Mouse (Mus musculus) cerebral cortex, adult 2 months (tissue): Measurements from ENCODE around the gene Pkd1l2.

Experiments
- WGBS: fragments of 180-500 bp; shearing (Covaris S2); methylation state at CpG from one replicate; pipeline ENCODE4 v1.1.7; 2018; 5-methylcytosine and 5-hydroxymethylcytosine counted together

The Pkd1l2 gene

DNA sequence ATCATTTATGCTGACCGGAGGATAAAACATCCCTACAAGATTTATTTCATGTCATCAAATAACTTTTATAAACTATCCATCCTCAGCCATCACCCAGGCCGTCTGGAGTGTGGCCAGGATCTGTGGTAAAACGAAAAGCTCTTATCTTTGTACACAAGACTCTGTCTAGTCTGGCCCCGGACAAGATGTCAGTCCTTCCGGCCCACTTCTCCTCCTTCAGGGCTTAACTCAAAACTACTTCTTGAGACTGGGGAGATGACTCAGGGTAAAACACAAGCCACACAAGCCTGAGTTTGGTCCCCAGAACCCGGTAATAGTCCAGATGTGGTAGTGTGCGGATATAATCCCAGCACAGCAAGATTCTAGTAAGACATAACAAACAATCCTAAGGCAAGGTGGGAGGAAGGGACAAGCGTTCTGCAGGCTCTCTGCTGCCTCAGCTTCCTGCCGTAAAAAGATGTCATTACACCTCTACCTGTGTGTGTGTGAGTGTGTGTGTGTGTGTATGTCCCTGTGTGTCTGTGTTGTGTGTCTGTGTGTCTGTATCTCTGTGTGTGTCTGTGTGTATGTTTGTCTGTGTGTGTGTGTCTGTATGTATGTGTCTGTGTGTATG lies 804 bp upstream of the Pkd1l2 start:
- 82% methylated on average over 9 of the region's 9 CpGs for WGBS

DNA sequence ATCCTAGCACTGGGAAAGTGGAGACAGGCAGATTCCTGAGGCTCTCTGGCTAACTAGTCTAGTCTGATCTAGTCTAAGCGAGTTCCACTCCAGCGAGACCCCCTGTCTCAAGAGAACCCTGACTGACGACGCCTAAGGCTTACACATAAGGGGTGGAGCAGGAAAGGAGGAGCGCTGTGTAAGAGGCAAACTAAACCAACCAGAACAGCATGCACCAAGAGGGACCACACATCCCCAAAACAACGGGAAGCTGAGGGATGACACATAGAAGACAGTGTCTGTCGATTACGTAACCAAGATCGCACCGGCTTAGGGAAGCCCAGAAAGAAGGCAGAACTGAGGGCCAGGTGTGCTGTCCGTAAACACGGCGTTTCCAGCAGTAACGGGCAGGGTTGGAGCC lies 2.6 kb downstream of the Pkd1l2 start:
- 90% methylated on average over 14 of the region's 14 CpGs for WGBS

DNA sequence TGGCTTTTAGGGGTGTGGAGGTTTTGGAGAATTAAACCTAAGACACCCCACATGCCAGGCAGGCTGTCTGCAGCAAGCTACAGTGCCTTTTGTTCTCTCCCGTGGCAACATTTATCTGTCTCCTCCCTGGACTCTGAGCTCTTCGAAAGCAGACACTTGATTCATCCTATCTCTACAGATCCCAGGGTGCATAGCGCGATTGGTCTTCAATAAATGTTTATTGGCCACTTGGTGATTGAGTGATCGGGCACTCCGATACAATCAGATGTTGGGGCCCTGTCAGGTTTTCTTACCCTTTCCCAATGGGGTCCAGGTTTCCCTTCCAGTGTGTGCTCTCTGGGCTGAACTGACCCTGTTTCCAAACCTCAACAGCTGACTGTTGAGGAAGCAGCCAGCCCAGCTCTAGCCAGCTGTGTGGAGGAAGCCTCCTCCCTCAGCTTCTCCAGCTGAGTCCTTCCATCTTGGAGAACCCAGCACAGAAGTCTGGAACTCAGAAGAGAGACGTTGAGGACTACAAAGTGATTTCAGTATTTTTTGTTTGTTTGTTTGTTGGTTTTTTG lies 3.8 kb downstream of the Pkd1l2 start:
- 86% methylated on average over 7 of the region's 7 CpGs for WGBS

DNA sequence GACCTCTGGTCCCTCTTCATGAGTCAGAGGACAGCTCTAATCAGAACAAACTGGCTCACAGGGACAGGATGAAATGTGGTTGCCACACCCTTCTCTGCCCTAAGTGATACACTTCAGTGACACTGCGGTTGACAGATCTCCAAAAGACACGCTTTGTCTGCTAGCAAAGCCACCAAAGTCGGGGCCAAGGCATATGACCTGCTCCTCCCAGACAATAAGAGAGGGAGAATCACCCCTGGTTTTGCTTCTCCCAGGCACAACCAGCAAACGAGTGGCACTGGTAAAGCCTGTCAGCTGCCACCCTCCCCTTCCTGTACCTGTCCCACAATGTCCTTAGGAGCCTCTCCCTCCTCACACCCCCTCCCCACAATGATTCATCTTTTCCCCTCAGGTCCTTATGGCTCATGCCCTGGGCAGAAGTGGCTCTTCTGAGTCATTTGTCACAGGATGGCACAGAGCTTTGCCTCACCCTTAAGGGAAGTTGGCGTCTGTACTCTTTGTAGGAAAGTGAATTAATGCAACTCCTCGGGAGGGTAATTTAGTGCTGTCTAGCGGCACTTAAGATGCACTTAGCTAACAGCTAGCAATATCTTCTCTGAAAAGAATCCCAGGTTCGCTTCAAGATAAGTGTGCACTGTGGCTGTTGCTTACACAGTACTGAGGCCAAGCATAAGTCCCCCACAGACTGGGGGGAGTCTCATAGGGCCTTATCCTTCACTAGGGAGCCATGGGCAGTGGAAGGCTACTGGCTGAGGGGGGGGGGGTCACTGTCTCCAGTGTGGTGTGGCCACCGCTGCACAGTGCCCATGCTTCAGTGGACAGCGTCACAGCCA lies 7.7 kb downstream of the Pkd1l2 start:
- 71% methylated on average over 10 of the region's 10 CpGs for WGBS

DNA sequence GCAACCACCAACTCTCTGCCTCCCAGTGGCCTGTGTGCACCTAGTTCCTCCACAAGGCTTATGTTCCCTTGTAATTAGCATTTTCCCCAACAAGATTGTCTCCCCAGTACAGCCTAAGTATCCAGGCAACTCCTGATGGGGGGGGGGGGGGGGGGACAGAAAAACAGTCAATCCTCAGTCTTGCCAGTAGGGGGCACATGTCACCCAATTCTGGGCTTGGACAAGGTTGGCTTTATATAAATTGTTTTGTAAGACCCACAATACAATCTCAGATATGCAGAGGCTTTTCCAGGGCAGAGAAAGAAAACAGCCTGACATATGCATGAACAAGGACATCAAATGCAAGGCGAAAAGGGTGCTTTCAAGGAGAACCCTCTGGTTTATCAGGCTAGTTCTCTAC lies 12.5 kb downstream of the Pkd1l2 start:
- WGBS: 71% methylated on average over 1 of the region's 1 CpGs

DNA sequence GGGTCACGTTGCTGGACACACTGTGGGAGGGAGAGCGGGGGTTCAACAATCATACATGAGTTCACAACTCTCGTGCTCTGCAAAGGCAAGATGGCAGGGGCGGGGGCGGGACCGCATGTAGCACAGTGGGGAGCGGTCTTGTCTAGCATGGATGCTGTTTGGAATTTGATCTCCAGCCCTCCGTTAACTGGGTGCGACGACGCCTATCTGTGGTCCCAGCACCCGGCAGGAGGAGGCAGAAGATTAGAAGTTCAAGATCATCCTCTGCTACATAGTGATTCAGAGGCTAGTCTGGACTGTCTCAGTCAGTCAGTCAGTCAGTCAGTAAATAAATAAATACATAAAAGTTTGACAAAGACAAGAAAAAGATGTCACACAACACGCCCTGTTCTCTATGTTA lies 14.0 kb downstream of the Pkd1l2 start:
- WGBS: 88% methylated on average over 13 of the region's 13 CpGs

DNA sequence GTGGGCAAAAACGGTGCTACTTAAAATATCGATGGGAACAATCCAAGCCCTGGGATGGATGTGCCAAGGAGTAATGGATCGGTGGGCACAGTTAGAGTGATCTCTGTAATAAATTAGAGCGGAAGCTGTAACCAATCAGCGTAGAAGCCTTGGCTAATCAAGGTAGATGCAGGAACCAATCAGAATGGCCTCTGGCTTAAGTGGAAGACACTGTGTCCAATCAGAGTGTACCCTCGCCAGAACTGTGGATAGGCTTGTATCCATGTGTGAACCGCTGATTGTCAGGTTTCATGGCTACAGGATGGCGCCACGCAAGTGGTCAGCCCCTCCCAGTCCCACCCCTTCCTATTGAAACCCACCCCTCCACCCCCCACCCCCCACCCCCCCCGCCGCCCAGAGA lies 14.9 kb downstream of the Pkd1l2 start:
- WGBS: 91% methylated on average over 11 of the region's 11 CpGs

DNA sequence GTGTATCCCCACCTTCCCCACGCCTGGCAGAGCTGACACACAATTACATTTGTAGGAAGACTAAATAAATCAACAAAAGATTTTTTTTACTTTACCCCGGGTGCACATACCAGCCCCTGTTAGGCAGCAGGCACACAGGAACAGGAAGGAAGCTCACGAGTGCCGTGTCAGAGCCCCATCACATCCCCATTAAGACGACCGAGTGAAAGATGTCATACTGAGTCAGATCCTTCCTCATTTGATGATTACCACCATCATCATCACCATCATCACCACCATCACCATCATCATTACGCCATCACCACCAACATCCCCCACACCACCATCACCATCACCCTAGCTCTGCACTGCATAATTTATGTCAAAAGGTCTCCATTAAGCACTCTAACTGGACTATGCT lies 15.3 kb downstream of the Pkd1l2 start:
- WGBS: 80% methylated on average over 7 of the region's 7 CpGs

DNA sequence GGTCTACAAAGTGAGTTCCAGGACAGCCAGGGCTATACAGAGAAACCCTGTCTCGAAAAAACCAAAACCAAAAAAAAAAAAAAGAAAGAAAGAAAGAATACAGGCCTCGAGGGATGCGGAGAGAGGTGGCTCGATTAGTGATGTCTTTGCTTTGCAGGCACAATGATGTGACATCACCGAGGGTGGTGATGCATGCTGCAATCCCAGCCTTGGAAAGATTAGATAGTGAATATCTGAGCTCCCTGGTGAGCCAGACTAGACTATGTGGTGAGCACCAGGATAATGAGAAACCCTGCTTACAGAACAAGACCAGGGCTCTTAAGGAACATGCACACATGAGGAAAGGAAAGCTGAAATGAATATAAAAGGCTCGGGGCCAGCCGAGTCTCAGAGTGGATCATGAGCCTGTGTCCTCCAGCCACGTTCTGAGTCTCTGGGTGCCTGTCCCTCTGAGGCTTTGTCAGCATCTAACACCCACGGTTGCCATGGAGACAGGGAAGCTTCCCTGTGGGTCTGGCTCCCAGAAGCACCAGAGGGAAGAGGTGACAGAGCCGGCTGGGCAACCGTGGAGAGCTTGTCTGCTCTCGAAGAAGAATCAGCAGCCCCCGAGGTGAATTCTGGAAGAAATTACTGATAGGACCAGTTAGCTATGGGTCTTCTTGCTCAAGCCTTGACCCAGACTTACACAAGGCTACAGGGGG lies 20.9 kb downstream of the Pkd1l2 start:
- WGBS: 44% methylated on average over 13 of the region's 13 CpGs

DNA sequence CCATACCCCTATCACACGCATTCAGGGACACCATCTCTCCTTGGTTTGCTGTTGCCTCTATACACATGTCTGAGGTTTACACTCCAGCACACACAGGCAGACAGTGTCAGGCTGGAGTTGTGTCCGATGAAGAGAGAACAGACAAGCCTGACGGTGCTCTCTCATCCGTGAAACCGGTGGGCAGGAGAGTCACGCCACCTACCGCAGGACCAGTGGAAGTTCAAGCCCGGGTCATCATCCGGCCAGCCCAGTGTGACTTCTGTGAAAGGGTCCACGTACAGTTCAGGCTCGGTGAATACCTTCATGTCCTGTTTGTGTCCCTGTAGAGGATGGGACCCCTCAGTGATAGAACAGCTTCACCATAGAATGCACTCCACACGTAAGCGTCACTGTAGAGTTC lies 21.9 kb downstream of the Pkd1l2 start:
- WGBS: 77% methylated on average over 13 of the region's 13 CpGs

DNA sequence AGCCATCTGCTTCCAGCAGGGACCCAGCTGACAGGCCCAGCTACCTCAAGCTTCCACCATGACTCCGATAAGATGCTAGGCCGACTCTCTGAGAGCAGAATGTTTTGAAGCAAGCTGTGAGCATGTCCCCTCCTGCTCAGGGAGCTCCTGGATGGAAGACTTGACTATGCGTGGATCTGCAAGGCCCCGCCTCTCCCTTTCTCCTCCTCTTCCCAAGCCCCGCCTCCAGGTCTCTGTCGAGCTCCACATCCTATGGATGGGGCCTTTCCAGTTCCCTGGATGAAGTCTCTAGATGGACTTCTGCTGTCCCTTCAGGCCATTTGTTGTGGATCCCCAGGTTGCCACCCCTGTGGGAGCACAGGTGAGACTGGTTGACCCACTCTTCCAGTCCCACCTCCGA lies 23.2 kb downstream of the Pkd1l2 start:
- 73% methylated on average over 7 of the region's 7 CpGs for WGBS

DNA sequence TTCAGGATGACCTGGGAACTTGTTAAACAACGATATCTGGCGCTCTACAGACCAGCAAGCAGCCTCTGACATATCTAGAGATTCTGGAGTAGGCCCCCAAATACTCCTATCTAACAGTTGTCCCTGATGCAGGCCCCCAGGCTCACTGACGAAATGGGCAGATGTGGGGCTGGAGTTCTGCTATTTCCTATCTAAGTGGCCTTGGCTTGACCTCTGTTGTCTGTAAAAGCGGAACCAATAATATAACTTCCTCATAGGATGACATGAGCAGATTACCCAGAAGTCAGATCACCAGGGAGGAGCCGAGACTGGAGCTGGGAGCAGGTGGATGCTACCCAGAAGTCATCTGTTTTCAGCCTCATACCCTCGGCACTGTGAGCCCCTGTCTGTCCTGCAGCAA lies 27.2 kb downstream of the Pkd1l2 start:
- WGBS: 79% methylated on average over 6 of the region's 6 CpGs

DNA sequence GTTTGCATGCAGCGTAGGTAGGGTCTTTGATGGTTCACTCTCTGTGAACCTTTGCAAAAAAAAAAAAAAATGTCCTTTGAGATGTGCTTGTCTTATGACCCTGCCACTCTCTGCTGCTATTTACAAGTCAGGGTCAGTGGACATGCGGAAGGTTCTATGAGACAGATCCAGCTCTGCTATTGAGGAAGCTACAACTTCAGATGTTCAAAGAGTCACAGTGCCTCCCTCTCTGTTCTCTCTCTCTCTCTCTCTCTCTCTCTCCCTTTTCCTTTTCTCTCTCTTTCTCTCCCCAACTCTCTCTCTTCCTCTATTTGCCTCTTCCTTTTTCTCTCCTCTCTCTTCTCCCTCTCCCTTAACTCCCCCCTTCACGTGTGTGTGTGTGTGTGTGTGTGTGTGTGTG lies 28.1 kb downstream of the Pkd1l2 start:
- WGBS: 87% methylated on average over 3 of the region's 3 CpGs

DNA sequence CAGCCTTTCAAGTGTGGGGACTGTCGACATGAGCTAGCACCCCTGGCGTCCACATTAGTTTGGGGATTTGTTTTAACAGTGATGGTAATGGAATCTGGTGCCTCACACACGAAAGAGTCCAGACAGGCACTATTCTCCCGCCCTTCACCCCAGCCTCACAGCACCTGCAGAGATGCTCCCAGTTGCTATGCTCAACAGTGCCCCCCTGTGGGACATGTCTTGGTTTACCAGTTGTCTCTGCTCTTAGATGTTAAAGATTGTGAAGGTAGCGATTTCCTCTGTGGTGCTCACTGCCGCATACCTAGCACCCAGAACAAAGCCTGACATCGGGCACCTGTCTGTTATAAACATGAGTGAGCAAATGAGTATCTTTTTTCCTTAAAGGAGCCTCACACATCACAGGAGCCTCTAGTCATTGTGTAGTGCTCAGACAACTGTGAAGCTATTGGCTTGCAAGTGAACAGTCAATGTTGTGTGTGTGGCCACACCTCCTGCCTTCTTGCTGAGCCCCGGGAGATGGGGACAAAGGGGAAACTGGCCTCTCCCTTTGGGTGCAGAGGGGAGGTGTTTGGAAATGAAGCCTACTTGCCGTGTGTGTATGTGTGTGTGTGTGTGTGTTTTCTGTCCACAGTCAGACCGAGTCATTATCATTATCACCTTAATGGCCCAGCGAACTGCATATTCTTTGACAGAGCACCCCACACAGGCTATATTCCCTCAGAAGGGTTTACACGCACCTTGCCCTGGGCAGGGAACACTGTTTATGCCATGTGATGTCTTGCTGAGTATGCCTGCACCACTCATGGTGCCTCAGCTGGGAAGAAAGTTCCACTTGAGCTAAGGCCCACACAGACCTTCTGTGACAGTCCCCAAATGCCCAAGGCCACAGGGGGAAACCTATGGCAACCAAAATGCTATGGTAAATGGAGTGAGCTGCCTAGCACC lies 28.8 kb downstream of the Pkd1l2 start:
- WGBS: 76% methylated on average over 12 of the region's 12 CpGs

DNA sequence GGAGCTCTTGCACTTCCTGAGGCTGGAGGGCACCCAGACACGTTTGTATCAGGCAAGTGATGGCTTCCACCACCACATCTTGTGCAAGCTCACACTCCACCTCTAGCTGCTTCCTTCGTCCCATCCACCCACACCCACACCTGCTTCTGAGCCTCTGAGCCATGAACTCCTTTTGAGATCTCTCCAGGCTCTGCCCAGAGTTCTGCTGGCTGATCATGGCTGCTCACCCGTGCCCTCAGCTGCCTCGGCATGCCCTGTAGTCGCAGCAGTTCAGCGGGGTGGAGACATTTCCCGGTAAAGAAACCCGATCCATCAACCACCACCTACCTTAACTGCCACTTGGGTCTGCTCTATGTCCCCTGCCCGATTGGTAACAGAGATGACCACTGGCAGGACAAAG lies 30.9 kb downstream of the Pkd1l2 start:
- 73% methylated on average over 9 of the region's 9 CpGs for WGBS

DNA sequence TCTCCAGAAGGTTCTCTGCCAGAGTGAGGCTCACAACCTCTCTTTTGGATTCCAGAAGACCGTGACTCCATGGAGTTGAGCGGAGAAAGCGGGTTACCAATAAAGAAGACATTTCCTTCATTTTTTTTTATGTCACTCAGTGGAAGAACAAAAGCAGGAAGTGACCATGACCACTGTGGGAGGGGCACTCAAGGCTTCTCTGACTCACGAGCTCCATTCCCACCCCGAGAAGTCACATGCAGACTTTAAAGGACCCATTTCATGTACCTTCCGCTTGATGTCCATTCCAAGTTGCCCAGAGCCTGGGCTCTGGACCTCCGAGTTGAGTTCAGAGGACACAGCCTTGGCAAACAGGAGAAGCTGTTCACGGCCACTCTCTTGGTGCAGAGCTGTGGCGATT lies 31.5 kb downstream of the Pkd1l2 start:
- 85% methylated on average over 9 of the region's 9 CpGs for WGBS

DNA sequence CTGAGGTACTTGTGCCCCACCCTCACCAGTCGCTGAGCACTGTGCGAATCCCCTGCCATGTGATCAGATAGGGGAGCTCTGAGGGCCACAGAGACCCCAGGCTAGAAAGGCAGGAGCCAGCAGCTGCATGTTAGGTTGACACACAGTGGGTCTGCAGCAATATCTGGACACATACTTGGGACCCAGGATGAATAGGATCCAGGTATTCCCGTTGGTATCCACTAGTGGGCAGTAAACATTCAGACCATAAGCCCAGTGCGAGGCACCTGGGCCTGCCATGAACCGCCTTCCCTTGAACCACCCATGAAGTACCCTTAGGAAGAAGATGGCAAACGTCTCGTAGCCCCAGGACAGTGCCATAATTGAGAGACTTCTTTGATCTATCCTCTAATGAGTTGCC lies 32.8 kb downstream of the Pkd1l2 start:
- WGBS: 70% methylated on average over 7 of the region's 7 CpGs

DNA sequence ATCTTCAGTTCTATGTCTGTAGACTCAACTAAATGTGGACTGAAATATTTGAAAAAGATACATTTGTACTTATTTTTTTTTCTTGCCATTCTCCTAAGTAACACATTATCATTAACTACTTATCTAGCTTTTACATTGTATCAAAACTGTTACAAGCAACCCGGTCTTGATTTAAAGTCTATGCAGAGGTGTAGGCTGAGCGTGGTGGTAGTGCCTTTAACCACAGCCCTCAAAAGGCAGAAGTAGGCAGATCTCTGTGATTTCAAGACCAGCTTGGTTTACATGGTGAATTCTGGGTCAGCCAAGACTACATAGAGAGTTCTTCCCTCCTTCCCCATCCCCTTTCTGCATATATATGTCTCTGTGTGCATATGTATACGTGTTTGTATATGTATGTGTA lies 38.7 kb downstream of the Pkd1l2 start:
- WGBS: 91% methylated on average over 3 of the region's 3 CpGs

DNA sequence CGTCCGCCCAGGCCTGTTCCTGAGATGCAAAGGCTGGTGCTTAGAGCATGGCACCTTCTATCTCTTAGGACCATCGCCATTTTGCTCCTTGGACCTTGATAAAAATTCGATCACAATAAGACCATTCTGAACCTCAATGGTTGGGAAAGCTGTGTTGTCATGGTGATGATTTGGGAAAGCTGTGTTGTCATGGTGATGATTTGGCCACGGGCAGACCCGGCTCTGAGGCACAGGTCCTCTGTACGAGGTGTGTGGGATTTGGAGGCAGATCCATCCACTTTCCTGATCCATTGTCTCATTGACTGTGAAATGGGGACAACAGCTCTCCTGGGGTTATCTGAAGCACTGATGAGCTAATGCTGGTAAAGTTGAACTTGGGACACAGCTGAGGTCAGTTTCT lies 42.4 kb downstream of the Pkd1l2 start:
- WGBS: 51% methylated on average over 7 of the region's 7 CpGs

DNA sequence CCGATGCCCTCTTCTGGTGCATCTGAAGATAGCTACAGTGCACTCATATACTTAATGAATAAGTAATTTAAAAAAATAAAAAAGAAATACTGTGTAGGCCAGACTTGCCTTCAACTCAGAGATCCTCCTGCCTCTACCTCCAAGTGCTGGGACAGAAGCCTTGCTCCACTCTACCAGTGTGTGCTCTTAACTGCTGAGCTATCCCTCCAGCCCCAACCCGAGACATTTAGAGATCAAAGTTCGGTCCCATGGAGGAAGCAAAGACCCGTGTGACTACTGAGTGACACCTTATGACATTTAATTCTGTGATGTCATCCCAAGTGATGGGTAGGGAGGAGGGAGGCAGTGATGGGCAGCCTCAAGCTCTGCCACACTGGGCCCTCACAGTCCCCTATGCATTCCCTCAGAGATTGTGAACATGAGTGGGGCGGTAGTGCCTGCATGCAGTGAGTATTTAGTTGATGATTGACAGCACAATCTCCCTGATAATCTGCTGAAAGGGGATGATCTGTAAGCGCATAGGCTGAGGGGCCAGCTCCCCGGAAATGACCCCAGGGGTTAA lies 44.8 kb downstream of the Pkd1l2 start:
- WGBS: 89% methylated on average over 7 of the region's 7 CpGs

DNA sequence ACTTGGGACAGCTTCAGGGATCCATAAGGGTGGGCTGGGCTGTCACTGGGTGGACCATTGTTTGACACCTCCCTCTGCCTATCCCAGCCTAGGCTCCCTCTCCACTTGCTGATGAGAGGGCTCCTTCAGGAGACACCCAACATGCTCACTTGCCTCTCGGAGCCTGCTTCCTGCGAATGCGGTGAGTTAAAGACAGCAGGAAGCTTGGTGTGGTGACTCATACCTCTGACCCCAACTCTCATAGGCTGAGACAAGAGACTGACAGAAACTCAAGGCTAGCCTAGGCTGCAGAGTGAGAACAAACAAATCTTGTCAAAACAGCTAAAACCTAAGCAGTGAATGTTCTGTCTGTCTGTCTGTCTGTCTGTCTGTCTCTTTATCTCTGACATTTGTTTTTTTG lies 48.9 kb downstream of the Pkd1l2 start:
- WGBS: 68% methylated on average over 3 of the region's 3 CpGs
